Mouse (Mus musculus) myocyte (in vitro differentiated cells): ENCODE measurements at regions not wholly inside any gene's neighbourhood (a gene's known extent, or its start where the extent isn't known, plus 50 kb on each side); places are given as distances from the start of the nearest gene placed in this dataset.

Experiments
- H3K27me3 ChIP-seq: one replicate; pipeline ENCODE4 v1.6.1; 2011; ENCODE audit not compliant: control insufficient read depth, insufficient read depth, insufficient read length
- H3K36me3 ChIP-seq: one replicate; pipeline ENCODE4 v1.6.1; 2011; ENCODE audit not compliant: control insufficient read depth, insufficient read depth
- H3K4me2 ChIP-seq: one replicate; pipeline ENCODE4 v1.6.1; 2011; ENCODE audit warnings: low read depth, control low read depth
- H3K4me3 ChIP-seq: one replicate; pipeline ENCODE4 v1.5.1; 2011; ENCODE audit warnings: mild to moderate bottlenecking, control low read depth, moderate library complexity
- H3K79me2 ChIP-seq: one replicate; pipeline ENCODE4 v1.6.1; 2011; ENCODE audit not compliant: control insufficient read depth, insufficient read depth
- H3ac ChIP-seq: one replicate; pipeline ENCODE4 v1.6.1; 2011; ENCODE audit not compliant: control insufficient read depth, insufficient read length
- CEBPB ChIP-seq: IDR thresholded peaks from 2 replicates; pipeline ENCODE4 v1.6.1; 2011; ENCODE audit warnings: mild to moderate bottlenecking, moderate library complexity; ENCODE audit not compliant: poor library complexity, insufficient read depth, severe bottlenecking
- E2F4 ChIP-seq: IDR thresholded peaks from one replicate; pipeline ENCODE4 v1.6.1; 2011; ENCODE audit warnings: mild to moderate bottlenecking, control low read depth, moderate library complexity; ENCODE audit not compliant: insufficient read depth
- MAX ChIP-seq: IDR thresholded peaks from one replicate; pipeline ENCODE4 v1.6.1; 2011; ENCODE audit warnings: low read depth, mild to moderate bottlenecking, control low read depth
- MYOD1 ChIP-seq, 3 experiments: IDR thresholded peaks; one replicate each; pipeline ENCODE4 v1.6.1; 2011; ENCODE audit warnings: control low read depth in 2 of 3, low read depth in 2 of 3, mild to moderate bottlenecking in 2 of 3, moderate library complexity in 1 of 3; ENCODE audit not compliant: insufficient read length in 2 of 3, control insufficient read depth in 1 of 3
- MYOG ChIP-seq, 3 experiments: IDR thresholded peaks; one replicate each; pipeline ENCODE4 v1.6.1; 2011; ENCODE audit warnings: control low read depth in 2 of 3, low read depth in 2 of 3, mild to moderate bottlenecking in 2 of 3; ENCODE audit not compliant: insufficient read length in 2 of 3, control insufficient read depth in 1 of 3, insufficient read depth in 1 of 3
- POLR2A ChIP-seq: IDR thresholded peaks from one replicate; pipeline ENCODE4 v1.6.1; 2011; ENCODE audit warnings: low read depth, mild to moderate bottlenecking, control low read depth, moderate library complexity; ENCODE audit not compliant: insufficient read length
- POLR2AphosphoS2 ChIP-seq: IDR thresholded peaks from one replicate; pipeline ENCODE4 v1.6.1; 2011; ENCODE audit warnings: low read depth, control low read depth; ENCODE audit not compliant: insufficient read length
- REST ChIP-seq: IDR thresholded peaks from one replicate; pipeline ENCODE4 v1.6.1; 2011; ENCODE audit warnings: mild to moderate bottlenecking, control low read depth, moderate library complexity; ENCODE audit not compliant: insufficient read depth, insufficient read length
- SRF ChIP-seq: IDR thresholded peaks from one replicate; pipeline ENCODE4 v1.6.1; 2011; ENCODE audit warnings: low read depth; ENCODE audit not compliant: control insufficient read depth, insufficient read length
- TCF12 ChIP-seq: IDR thresholded peaks from one replicate; pipeline ENCODE4 v1.6.1; 2011; ENCODE audit warnings: mild to moderate bottlenecking, control low read depth; ENCODE audit not compliant: poor library complexity, insufficient read depth, severe bottlenecking
- TCF3 ChIP-seq: IDR thresholded peaks from one replicate; pipeline ENCODE4 v1.6.1; 2011; ENCODE audit warnings: low read depth, control low read depth; ENCODE audit not compliant: insufficient read length
- USF1 ChIP-seq: IDR thresholded peaks from one replicate; pipeline ENCODE4 v1.6.1; 2011; ENCODE audit warnings: low read depth, mild to moderate bottlenecking, control low read depth, moderate library complexity

- H3K4me2 ChIP-seq, result no peak overlapping the region
- no peaks in the 10 kb centered on the region for H3K36me3 ChIP-seq
- no peaks in the 10 kb centered on the region for H3K27me3 ChIP-seq
- no peaks in the 10 kb centered on the region for H3K79me2 ChIP-seq
- H3ac ChIP-seq, result no peak overlapping the region
- TF ChIP-seq MAX (no peak), CEBPB (no peak), MYOD1 (IDR thresholded peaks at IDR 0.05; ENCODE audit: control insufficient read depth in 1 of 3, insufficient read length in 2 of 3, low read depth in 2 of 3) (no peak), E2F4 (no peak)
- no peak overlapping the region for H3K4me3 ChIP-seq
Measured at GRCm38 (mm10) chr14:76623371-76623988, 66.8 kb upstream of the Serp2 start.

GRCm38 (mm10) chr14:76622634-76623291, 66.1 kb upstream of the Serp2 start:
- Histone ChIP-seq H3K4me2 (no peak overlapping the region), H3K79me2 (no peaks in the 10 kb centered on the region), H3ac (no peak overlapping the region), H3K27me3 (no peaks in the 10 kb centered on the region), H3K4me3 (no peak overlapping the region), H3K36me3 (no peaks in the 10 kb centered on the region)
- no peak for TF ChIP-seq MYOD1 (IDR thresholded peaks at IDR 0.05; ENCODE audit: control insufficient read depth in 1 of 3, insufficient read length in 2 of 3, low read depth in 2 of 3)
- peak; percentile 74 for TF ChIP-seq SRF
- no peak for TF ChIP-seq TCF3
- TF ChIP-seq POLR2AphosphoS2, result no peak
- no peak for TF ChIP-seq MYOG (IDR thresholded peaks at IDR 0.05; ENCODE audit: control insufficient read depth in 1 of 3, insufficient read depth in 1 of 3, insufficient read length in 2 of 3, low read depth in 2 of 3)
- TF ChIP-seq MAX, result no peak
- no peak for TF ChIP-seq TCF12

GRCm38 (mm10) chr14:76619038-76619409, 62.3 kb upstream of the Serp2 start:
- TF ChIP-seq TCF3 (no peak), MYOD1 (IDR thresholded peaks at IDR 0.05; ENCODE audit: control insufficient read depth in 1 of 3, insufficient read length in 2 of 3, low read depth in 2 of 3) (no peak), MAX (no peak), USF1 (no peak), CEBPB (no peak), MYOG (IDR thresholded peaks at IDR 0.05; ENCODE audit: control insufficient read depth in 1 of 3, insufficient read depth in 1 of 3, insufficient read length in 2 of 3, low read depth in 2 of 3) (no peak)
- Histone ChIP-seq H3K36me3 (no peaks in the 10 kb centered on the region), H3K4me3 (no peak overlapping the region), H3ac (no peak overlapping the region), H3K4me2 (no peak overlapping the region), H3K79me2 (no peaks in the 10 kb centered on the region), H3K27me3 (no peaks in the 10 kb centered on the region)

- H3ac ChIP-seq, result no peak overlapping the region
- H3K4me2 ChIP-seq, result no peak overlapping the region
Measured at GRCm38 (mm10) chr14:76618331-76619037, 61.8 kb upstream of the Serp2 start.

GRCm38 (mm10) chr14:76617889-76618288, 61.2 kb upstream of the Serp2 start:
- H3ac ChIP-seq, result no peak overlapping the region
- H3K4me2 ChIP-seq, result no peak overlapping the region
- no peaks in the 10 kb centered on the region for H3K27me3 ChIP-seq
- no peak for TF ChIP-seq POLR2A
- TF ChIP-seq MYOG (IDR thresholded peaks at IDR 0.05; ENCODE audit: control insufficient read depth in 1 of 3, insufficient read depth in 1 of 3, insufficient read length in 2 of 3, low read depth in 2 of 3), result no peak
- TF ChIP-seq MAX, result no peak
- TF ChIP-seq POLR2AphosphoS2, result no peak
- no peak for TF ChIP-seq TCF12
- TF ChIP-seq MYOD1 (IDR thresholded peaks at IDR 0.05; ENCODE audit: control insufficient read depth in 1 of 3, insufficient read length in 2 of 3, low read depth in 2 of 3), result no peak
- no peak for TF ChIP-seq CEBPB
- no peak for TF ChIP-seq TCF3
- TF ChIP-seq E2F4, result no peak
- TF ChIP-seq SRF, result no peak
- TF ChIP-seq REST, result no peak
- TF ChIP-seq USF1, result no peak
- H3K79me2 ChIP-seq, result no peaks in the 10 kb centered on the region
- no peak overlapping the region for H3K4me3 ChIP-seq
- H3K36me3 ChIP-seq, result no peaks in the 10 kb centered on the region

More at GRCm38 (mm10) chr14:76618331-76619037, 61.8 kb upstream of the Serp2 start:
- no peaks in the 10 kb centered on the region for H3K27me3 ChIP-seq
- TF ChIP-seq MYOG (IDR thresholded peaks at IDR 0.05; ENCODE audit: control insufficient read depth in 1 of 3, insufficient read depth in 1 of 3, insufficient read length in 2 of 3, low read depth in 2 of 3), result peak in 1 of 3 experiments; percentile 67
- peak in 2 of 3 experiments; percentile 30 to 39 for TF ChIP-seq MYOD1 (IDR thresholded peaks at IDR 0.05; ENCODE audit: control insufficient read depth in 1 of 3, insufficient read length in 2 of 3, low read depth in 2 of 3)
- no peak for TF ChIP-seq MAX
- H3K4me3 ChIP-seq, result no peak overlapping the region
- no peaks in the 10 kb centered on the region for H3K36me3 ChIP-seq
- H3K79me2 ChIP-seq, result no peaks in the 10 kb centered on the region
